Mouse (Mus musculus) C2C12 (cell line): ENCODE results near the gene Cenpc1. TPM values are rescaled to one million over a fixed set of nuclear protein-coding genes. Genes with fewer than 3 reads are reported as not detected.

ENCODE experiments used
- H3K27me3 ChIP-seq: one replicate; pipeline ENCODE4 v1.6.1; 2011; ENCODE audit not compliant: control insufficient read depth, insufficient read depth, insufficient read length
- H3K36me3 ChIP-seq: one replicate; pipeline ENCODE4 v1.6.1; 2011; ENCODE audit not compliant: control insufficient read depth, insufficient read depth
- H3K4me3 ChIP-seq: one replicate; pipeline ENCODE4 v1.5.1; 2011; ENCODE audit warnings: mild to moderate bottlenecking, control low read depth; ENCODE audit not compliant: poor library complexity, insufficient read depth, severe bottlenecking
- H3K79me2 ChIP-seq: one replicate; pipeline ENCODE4 v1.6.1; 2011; ENCODE audit not compliant: control insufficient read depth, insufficient read depth
- H3K79me3 ChIP-seq: one replicate; pipeline ENCODE4 v1.6.1; 2011; ENCODE audit warnings: low read depth, control low read depth
- H3ac ChIP-seq: one replicate; pipeline ENCODE3; 2011; ENCODE audit warnings: low read depth; ENCODE audit not compliant: control insufficient read depth, insufficient read length
- CEBPB ChIP-seq: IDR thresholded peaks from one replicate; pipeline ENCODE4 v1.6.1; 2011; ENCODE audit warnings: low read depth, mild to moderate bottlenecking, control low read depth, moderate library complexity
- CTCF ChIP-seq: IDR thresholded peaks from one replicate; pipeline ENCODE4 v1.5.1; 2011; ENCODE audit not compliant: control insufficient read depth, insufficient read depth, insufficient read length
- FOSL1 ChIP-seq: IDR thresholded peaks from one replicate; pipeline ENCODE4 v1.8.0; 2011; ENCODE audit warnings: mild to moderate bottlenecking, low read length; ENCODE audit not compliant: poor library complexity, insufficient read depth, severe bottlenecking
- MAX ChIP-seq: IDR thresholded peaks from one replicate; pipeline ENCODE4 v1.6.1; 2011; ENCODE audit warnings: mild to moderate bottlenecking, control low read depth
- MYOD1 ChIP-seq: IDR thresholded peaks from one replicate; pipeline ENCODE4 v1.6.1; 2011; ENCODE audit warnings: low read depth; ENCODE audit not compliant: control insufficient read depth, insufficient read length
- MYOG ChIP-seq: IDR thresholded peaks from one replicate; pipeline ENCODE4 v1.6.1; 2011; ENCODE audit not compliant: control insufficient read depth, insufficient read length; ENCODE audit errors: extremely low read depth
- USF1 ChIP-seq: IDR thresholded peaks from one replicate; pipeline ENCODE4 v1.6.1; 2011; ENCODE audit warnings: low read depth, mild to moderate bottlenecking, control low read depth, moderate library complexity
- long read RNA-seq, 2 experiments: library from polyadenylated mRNA; unstranded; transcript quantifications; one replicate each; pipeline ENCODE4 v2.0.0; 2019 to 2020
- polyA plus RNA-seq: library from polyadenylated mRNA; unstranded; fragments of >200 nt; fragmentation: generic; extraction: Trizol; gene quantifications from one replicate; pipeline ENCODE4 v1.2.1, GENCODE M21; 2012; ENCODE audit warnings: missing spikeins

Cenpc1 gene
- polyA plus RNA-seq, result 5.1 TPM
- long read RNA-seq, experiment 1, partial matches to known transcripts, result 6 of 14 reads
- long read RNA-seq, experiment 1, other reads (novel, unspliced or antisense), result 3 of 14 reads
- long read RNA-seq, experiment 2, transcript Cenpc1-201 (19 exons, 3,192 nt), result major isoform, 28 of 76 reads
- long read RNA-seq, experiment 2, partial matches to known transcripts, result 25 of 76 reads
- long read RNA-seq, experiment 2, other reads (novel, unspliced or antisense), result 23 of 76 reads

GRCm38 (mm10) chr5:86065101-86065875, at the start of gene Cenpc1:
TSS of gene Cenpc1 (minus strand) at chr5:86065583.
- H3K4me3 ChIP-seq, result peak within 1 kb of the TSS; percentile 55
- H3ac ChIP-seq, result peak within 1 kb of the TSS; percentile 59
- TF ChIP-seq MAX (peak; percentile 22), CTCF (no peak)
- H3K79me3 ChIP-seq, result peaks cover 37% of the 10 kb centered on the region
- no peaks in the 10 kb centered on the region for H3K36me3 ChIP-seq
- H3K27me3 ChIP-seq, result no peaks in the 10 kb centered on the region
- peaks cover 45% of the 10 kb centered on the region for H3K79me2 ChIP-seq

- H3K36me3 ChIP-seq, result peaks cover 21% of the 10 kb centered on the region
- H3K79me2 ChIP-seq, result no peaks in the 10 kb centered on the region
- H3K27me3 ChIP-seq, result no peaks in the 10 kb centered on the region
- TF ChIP-seq MYOD1 (no peak), CTCF (no peak), MYOG (no peak), MAX (no peak), USF1 (no peak)
- H3K79me3 ChIP-seq, result no peaks in the 10 kb centered on the region
- H3ac ChIP-seq, result no peak overlapping the region
- no peak overlapping the region for H3K4me3 ChIP-seq
These were observed 48.6 kb upstream of the Cenpc1 start for GRCm38 (mm10) chr5:86113997-86114396.

- Histone ChIP-seq H3K79me3 (no peaks in the 10 kb centered on the region), H3ac (no peak overlapping the region), H3K27me3 (no peaks in the 10 kb centered on the region), H3K79me2 (no peaks in the 10 kb centered on the region), H3K36me3 (peaks cover 18% of the 10 kb centered on the region), H3K4me3 (no peak overlapping the region)
- no peak for TF ChIP-seq MYOG
- no peak for TF ChIP-seq CEBPB
- TF ChIP-seq FOSL1, result no peak
- TF ChIP-seq MAX, result no peak
- no peak for TF ChIP-seq CTCF
- no peak for TF ChIP-seq MYOD1
- TF ChIP-seq USF1, result no peak
These were observed 47.7 kb upstream of the Cenpc1 start for GRCm38 (mm10) chr5:86113037-86113436.

- no peak for TF ChIP-seq MYOD1
- no peak for TF ChIP-seq MAX
- H3K79me2 ChIP-seq, result no peaks in the 10 kb centered on the region
These were observed 45.7 kb upstream of the Cenpc1 start for GRCm38 (mm10) chr5:86111074-86111473.

GRCm38 (mm10) chr5:86106610-86107009, 41.2 kb upstream of the Cenpc1 start:
- no peak for TF ChIP-seq USF1
- TF ChIP-seq CTCF, result no peak
- no peak for TF ChIP-seq MAX
- TF ChIP-seq MYOD1, result no peak
- no peak for TF ChIP-seq FOSL1
- TF ChIP-seq MYOG, result no peak
- TF ChIP-seq CEBPB, result no peak
- Histone ChIP-seq H3K27me3 (no peaks in the 10 kb centered on the region), H3K79me2 (no peaks in the 10 kb centered on the region), H3K4me3 (no peak overlapping the region), H3K79me3 (no peaks in the 10 kb centered on the region), H3ac (no peak overlapping the region), H3K36me3 (peaks cover 12% of the 10 kb centered on the region)

More at GRCm38 (mm10) chr5:86111074-86111473, 45.7 kb upstream of the Cenpc1 start:
- Histone ChIP-seq H3K79me3 (no peaks in the 10 kb centered on the region), H3ac (no peak overlapping the region), H3K4me3 (no peak overlapping the region), H3K27me3 (no peaks in the 10 kb centered on the region), H3K36me3 (peaks cover 22% of the 10 kb centered on the region)

GRCm38 (mm10) chr5:86102176-86102575, 36.8 kb upstream of the Cenpc1 start:
- no peaks in the 10 kb centered on the region for H3K27me3 ChIP-seq
- TF ChIP-seq MAX (no peak), FOSL1 (no peak), USF1 (no peak)
- no peak overlapping the region for H3ac ChIP-seq
- no peaks in the 10 kb centered on the region for H3K36me3 ChIP-seq
- H3K79me3 ChIP-seq, result no peaks in the 10 kb centered on the region
- H3K79me2 ChIP-seq, result no peaks in the 10 kb centered on the region
- H3K4me3 ChIP-seq, result no peak overlapping the region
